Mouse (Mus musculus) MEL-GATA-1-ER (cell line): ENCODE measurements at regions not wholly inside any gene's neighbourhood (a gene's known extent, or its start where the extent isn't known, plus 50 kb on each side); places are given as distances from the start of the nearest gene placed in this dataset.

Experiments used
- DNase-seq: peaks from one replicate; pipeline ENCODE4 v3.0.0-alpha.2; 2012; ENCODE audit warnings: low read depth; ENCODE audit errors: extremely low read depth

DNA sequence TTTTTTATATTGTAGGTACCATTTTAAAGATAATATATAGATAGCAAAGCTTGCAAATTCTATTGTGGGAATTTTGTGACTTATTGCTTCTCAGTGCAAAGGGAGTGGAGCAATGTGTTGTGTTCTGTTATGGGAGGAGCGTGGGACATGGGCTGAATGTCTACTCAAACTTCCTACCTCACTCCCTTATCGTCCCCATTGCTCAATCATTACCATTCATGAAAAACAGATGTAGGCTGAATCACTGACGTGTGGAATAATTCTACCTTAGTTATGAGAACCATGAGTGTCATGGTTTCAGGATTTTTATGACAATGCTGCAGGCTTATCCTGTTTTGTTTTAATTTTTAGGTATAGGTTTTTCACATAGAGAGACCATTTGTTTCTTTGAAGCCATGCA lies 119.0 kb upstream of the Ednra start:
- no peak for DNase-seq

DNA sequence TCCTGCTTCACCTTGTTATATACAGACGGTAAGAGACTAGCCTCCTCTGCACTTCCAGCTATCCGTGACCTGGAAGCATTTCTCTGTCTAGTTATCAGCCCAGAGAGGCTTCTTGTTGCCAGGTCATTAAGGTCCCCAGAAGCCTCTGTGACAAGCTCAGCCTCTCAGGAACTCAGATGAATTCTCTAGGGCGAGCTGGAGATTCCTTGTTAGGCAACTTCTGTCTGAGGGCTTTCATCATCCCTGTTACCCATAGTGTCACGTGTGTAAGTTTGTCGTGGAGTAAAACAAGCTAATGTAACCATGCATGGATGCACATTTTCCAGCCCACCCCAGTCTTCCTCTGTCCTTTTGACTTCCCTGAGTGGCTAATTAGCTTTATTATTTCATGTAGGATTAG lies 126.3 kb upstream of the Ednra start:
- DNase-seq = no peak

DNA sequence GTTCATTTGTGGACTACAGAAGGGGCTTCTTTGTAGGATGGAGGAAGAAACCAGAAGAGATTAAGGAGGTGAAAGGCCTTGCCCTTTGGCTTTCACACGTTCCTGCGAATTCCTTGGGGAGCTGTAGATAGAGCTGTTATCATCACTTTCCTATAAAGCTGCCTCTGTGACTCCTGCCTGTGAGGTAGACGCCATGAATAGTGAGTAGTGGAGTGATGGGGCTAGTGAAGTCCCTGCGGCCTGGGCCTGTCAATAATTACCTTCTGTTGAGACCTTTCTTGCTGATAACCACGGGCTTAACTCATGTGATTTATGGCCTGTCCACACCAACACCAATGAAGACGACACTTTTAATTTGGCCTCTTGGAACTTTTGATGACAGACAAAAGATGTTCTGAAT lies 146.0 kb upstream of the Ednra start:
- DNase-seq = no peak

DNA sequence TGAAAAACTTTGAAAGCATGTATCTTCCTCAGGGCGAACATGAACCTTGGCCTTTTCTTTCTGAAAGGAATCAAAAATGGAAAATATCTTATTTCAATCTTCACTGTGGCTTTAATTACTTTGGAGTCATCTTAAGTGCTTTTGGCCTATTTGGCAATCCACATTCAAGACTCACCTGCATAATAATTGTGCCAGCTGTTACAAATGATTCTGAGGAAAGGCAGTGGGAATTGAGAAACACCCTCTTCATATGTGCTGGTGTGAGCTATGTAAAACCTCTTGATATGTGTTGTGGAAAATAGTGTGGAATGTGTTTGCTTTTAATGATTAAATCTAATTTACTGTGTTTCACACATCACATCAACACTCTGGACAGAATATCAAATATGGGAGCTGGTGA lies 148.5 kb upstream of the Ednra start:
- DNase-seq = no peak

DNA sequence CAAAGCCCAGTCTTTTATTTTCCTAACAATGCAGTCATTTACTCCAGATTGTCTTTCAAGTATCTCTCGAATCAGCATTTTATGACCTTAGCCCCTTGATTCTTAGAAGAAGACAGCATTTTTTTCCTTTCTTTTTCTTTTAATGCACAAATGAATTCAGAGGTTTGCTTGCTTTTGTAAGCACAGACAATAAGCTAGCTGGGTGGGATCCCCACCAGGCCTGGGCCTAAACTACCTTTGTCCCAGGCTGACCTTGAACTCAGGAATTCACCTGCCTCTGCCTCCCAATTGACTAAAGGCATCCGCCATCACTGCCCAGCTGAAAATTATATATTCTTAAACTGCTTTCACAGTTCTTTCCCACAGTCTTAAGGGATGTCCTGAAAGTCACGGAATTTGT lies 195.5 kb upstream of the Ednra start:
- no peak for DNase-seq

GRCm38 (mm10) chr8:77921868-77922267 lies 197.6 kb upstream of the Ednra start:
- DNase-seq = no peak

- DNase-seq = no peak
These were observed 223.4 kb upstream of the Ednra start for GRCm38 (mm10) chr8:77947702-77948101.

- DNase-seq = no peak
These were observed 225.4 kb upstream of the Ednra start for GRCm38 (mm10) chr8:77949640-77950039.

GRCm38 (mm10) chr8:77958814-77959372 lies 234.6 kb upstream of the Ednra start:
- no peak for DNase-seq

DNA sequence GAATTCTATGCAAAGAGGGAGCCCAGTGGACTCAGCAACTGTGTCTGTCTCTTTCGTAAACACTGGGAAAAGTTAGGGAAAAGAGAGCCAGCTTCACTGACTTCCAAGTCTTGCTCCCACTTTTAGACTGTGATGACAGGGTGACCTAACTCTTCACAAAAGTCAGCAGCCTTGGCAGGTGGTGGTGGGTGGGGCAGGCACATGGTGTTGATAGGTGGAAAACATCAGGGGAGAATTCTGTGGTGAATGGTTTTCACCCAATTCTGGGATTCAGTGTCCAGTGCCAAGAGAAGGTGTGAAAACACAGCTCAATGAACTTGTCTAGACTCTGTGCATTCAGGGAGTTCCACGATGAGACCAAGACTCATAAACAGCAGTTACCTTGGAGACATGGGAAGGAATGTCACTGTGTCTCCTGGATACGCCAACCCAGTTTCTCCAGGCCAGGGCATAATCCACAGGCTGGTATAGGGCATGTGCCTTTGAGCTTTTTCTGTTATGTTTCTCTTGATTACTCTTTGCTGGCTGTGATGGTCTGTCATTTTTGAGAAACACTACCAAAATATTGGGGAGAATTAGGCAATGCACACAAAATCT lies 238.9 kb upstream of the Ednra start:
- no peak for DNase-seq

DNA sequence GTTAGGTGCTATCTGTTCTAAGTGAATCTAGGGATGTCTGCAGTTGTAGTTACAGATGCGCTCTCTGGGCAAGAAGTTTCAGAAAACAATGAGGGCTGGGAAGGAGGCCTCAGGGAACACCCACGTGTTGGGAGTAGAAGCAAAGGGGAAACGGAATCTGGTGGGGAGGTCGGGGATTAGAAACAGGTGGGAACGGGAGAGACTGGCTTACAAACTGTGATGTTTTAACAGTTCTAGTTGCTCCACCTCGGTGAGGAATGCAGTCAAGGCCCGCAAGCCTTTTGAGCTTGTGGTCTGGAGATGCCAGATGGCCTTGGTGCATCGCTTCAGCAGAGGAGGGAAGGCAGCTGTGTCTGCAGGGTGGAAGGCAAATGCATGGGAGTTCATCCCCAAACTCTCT lies 242.7 kb upstream of the Ttc29 start:
- DNase-seq = no peak

GRCm38 (mm10) chr8:77973714-77974113 lies 239.4 kb upstream of the Ttc29 start:
- DNase-seq = no peak

GRCm38 (mm10) chr8:77979106-77979505 lies 234.0 kb upstream of the Ttc29 start:
- DNase-seq = no peak

- no peak for DNase-seq
These were observed 232.4 kb upstream of the Ttc29 start for GRCm38 (mm10) chr8:77980701-77981100.

DNA sequence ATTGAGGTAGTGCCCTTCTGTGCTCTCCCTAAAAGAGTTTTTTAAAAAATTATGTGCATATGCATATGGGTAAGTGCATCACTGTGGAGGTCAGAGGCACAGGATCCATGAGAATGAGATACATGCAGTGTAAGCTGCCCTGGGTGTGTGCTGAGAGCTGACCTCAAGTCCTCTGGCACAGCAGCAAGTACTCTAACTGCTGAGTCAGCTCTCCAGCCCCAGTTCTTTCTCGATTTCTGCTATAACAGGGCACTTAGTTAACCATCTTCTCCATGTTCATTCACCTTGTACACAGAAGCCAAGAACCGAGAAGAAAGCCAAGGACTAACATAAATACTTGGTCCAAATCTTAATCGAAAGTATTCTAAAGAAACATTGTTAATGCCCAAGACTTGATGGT lies 231.1 kb upstream of the Ttc29 start:
- DNase-seq = no peak

- DNase-seq = no peak
These were observed 229.6 kb upstream of the Ttc29 start for GRCm38 (mm10) chr8:77983476-77983875.

- no peak for DNase-seq
These were observed 225.9 kb upstream of the Ttc29 start for GRCm38 (mm10) chr8:77987237-77987636.

DNA sequence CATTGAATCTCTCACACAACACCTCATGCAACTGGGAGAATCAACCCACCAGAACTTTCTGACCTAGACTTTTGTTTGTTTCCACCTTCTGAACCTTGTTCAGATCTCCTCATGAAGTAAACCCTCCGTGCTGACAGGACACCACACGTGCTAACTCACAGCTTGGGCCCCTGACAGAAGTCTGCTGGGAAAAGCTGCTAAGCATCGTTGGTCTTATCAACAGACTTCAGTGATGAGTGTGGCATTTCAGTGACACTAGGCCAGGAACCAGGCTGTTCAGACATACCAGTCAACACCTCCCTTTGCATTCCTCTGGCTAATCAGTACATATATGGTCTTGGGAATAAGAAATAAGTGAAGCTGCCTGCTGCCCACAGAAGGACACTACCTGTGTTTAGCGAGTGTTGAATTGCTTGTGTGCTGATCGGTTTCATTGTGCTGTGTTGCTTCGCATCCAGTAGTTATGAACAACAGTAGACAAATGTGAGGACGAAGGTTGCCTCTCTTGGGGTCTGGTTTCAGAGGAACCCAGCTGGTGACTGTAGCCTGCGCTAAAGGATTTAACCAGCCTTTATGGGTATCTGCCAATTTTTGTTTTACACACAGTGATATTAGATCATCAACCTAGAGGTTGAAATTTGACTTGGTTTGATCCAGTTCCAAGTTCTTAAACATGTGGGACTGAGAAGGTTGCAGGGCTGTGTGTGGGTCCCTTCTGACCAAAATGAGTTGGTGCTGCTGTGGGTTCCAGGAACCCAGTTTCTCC lies 224.6 kb upstream of the Ttc29 start:
- no peak for DNase-seq

GRCm38 (mm10) chr8:77991050-77991449 lies 222.0 kb upstream of the Ttc29 start:
- DNase-seq = no peak

GRCm38 (mm10) chr8:78000303-78000702 lies 212.8 kb upstream of the Ttc29 start:
- DNase-seq = no peak

GRCm38 (mm10) chr8:78001656-78002055 lies 211.4 kb upstream of the Ttc29 start:
- no peak for DNase-seq

GRCm38 (mm10) chr8:78002071-78002470 lies 211.0 kb upstream of the Ttc29 start:
- no peak for DNase-seq
